Mouse (Mus musculus) brain, embryonic 14.5 days (tissue): ENCODE measurements around the gene Ssr2. TPM values are rescaled to one million over a fixed set of nuclear protein-coding genes. Genes with fewer than 3 reads are reported as not detected.

ENCODE experiments used
- DNase-seq: peaks from one replicate; pipeline ENCODE4 v3.0.0-alpha.2; 2011; ENCODE audit warnings: low read depth
- CTCF ChIP-seq: fragments of 200-500 bp; IDR thresholded peaks from 2 replicates; pipeline ENCODE4 v1.5.1; 2012; ENCODE audit warnings: inconsistent platforms, mild to moderate bottlenecking, moderate library complexity, borderline replicate concordance; ENCODE audit not compliant: insufficient read depth, insufficient read length; ENCODE audit errors: extremely low read depth
- POLR2A ChIP-seq: fragments of 200-500 bp; IDR thresholded peaks from 2 replicates; pipeline ENCODE4 v1.6.1; 2012; ENCODE audit warnings: mild to moderate bottlenecking, inconsistent platforms, borderline replicate concordance; ENCODE audit not compliant: poor library complexity, insufficient read depth, insufficient read length, severe bottlenecking; ENCODE audit errors: extremely low read depth
- polyA plus RNA-seq: library from polyadenylated mRNA; depleted of rRNA; stranded (reverse); fragments of >200 nt; gene quantifications from 2 replicates; pipeline ENCODE4 v1.2.3, GENCODE M21; 2012

Gene Ssr2
- polyA plus RNA-seq, 1 experiment: 170 TPM

- no peak for DNase-seq
Measured at GRCm38 (mm10) chr3:88616951-88617500, 41.4 kb downstream of the Ssr2 start.

GRCm38 (mm10) chr3:88618074-88618871 lies 42.6 kb downstream of the Ssr2 start:
- TF ChIP-seq CTCF (no peak), POLR2A (no peak)
- DNase-seq: no peak

More at GRCm38 (mm10) chr3:88616951-88617500, 41.4 kb downstream of the Ssr2 start:
- TF ChIP-seq CTCF: no peak
- TF ChIP-seq POLR2A: no peak

GRCm38 (mm10) chr3:88619113-88620097 lies 43.7 kb downstream of the Ssr2 start:
- no peak for DNase-seq
- TF ChIP-seq POLR2A: no peak
- TF ChIP-seq CTCF: no peak

- no peak for TF ChIP-seq POLR2A
- TF ChIP-seq CTCF: no peak
- DNase-seq: no peak
Measured at GRCm38 (mm10) chr3:88620146-88620991, 44.7 kb downstream of the Ssr2 start.

- TF ChIP-seq POLR2A (peak; percentile 63; the same call in 1 of the 2 replicates), CTCF (no peak)
- DNase-seq: peak; percentile 81
Measured at GRCm38 (mm10) chr3:88620992-88621536, 45.4 kb downstream of the Ssr2 start.

GRCm38 (mm10) chr3:88621537-88622112 lies 45.9 kb downstream of the Ssr2 start:
- peak; percentile 77 for DNase-seq
- TF ChIP-seq POLR2A (no peak), CTCF (no peak)

- DNase-seq: peak; percentile 88
- no peak for TF ChIP-seq POLR2A
- no peak for TF ChIP-seq CTCF
Measured at GRCm38 (mm10) chr3:88622113-88622940, 46.7 kb downstream of the Ssr2 start.

- TF ChIP-seq CTCF: no peak
- TF ChIP-seq POLR2A: peak; percentile 17; the same call in 1 of the 2 replicates
- DNase-seq: peak; percentile 87
Measured at GRCm38 (mm10) chr3:88622941-88623345, 47.3 kb downstream of the Ssr2 start.

- peak; percentile 73 for DNase-seq
- TF ChIP-seq POLR2A: no peak
- TF ChIP-seq CTCF: no peak
Measured at GRCm38 (mm10) chr3:88623346-88624135, 47.9 kb downstream of the Ssr2 start.
